Mouse (Mus musculus): ENCODE data around the gene 1520401A03Rik. TPM values are rescaled to one million over a fixed set of nuclear protein-coding genes. Genes with fewer than 3 reads are reported as not detected.

Gene 1520401A03Rik
- polyA plus RNA-seq, 1 experiment from 2014 or later, result 0.11 TPM

DNA sequence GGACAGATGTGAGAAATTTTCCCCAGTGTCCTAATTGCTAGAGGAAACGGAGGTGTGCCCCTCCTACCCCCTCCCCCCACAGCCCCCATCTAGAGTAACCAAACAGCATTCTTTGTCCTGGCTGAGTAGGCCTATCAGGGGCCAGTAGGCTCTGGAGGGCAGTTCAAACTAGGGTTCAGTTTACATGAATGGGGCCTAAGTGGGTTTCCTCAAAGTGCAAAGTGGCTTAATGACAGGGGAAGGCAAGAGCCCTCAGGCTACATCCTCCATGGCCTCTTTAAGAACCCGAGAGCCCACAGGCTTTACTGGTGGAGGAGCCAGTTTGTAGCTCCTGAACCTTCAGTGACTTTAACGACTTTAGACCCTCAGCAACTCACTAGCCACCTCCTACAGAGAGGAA is 26.8 kb downstream of the 1520401A03Rik start:
- WGBS, result 22% methylated on average over 3 of the region's 3 CpGs
- H3K9ac ChIP-seq, result no peak overlapping the region
- no peak overlapping the region for H3K27ac ChIP-seq (replicated peaks)
- H3K4me3 ChIP-seq, result no peak overlapping the region
- no peaks in the 10 kb centered on the region for H3K36me3 ChIP-seq
- no peak overlapping the region for H3K4me2 ChIP-seq
- no peak for ATAC-seq (ENCODE audit: extremely low read depth, insufficient number of reproducible peaks, low FRiP score, low TSS enrichment)
- H3K4me1 ChIP-seq, result peaks cover 10% of the 10 kb centered on the region
- H3K9me3 ChIP-seq, result no peaks in the 10 kb centered on the region
- H3K27me3 ChIP-seq (replicated peaks), result peaks cover 78% of the 10 kb centered on the region

- no peaks in the 10 kb centered on the region for H3K36me3 ChIP-seq
- H3K4me1 ChIP-seq, result peaks cover 6% of the 10 kb centered on the region
- H3K27ac ChIP-seq (replicated peaks), result no peak overlapping the region
- no peak overlapping the region for H3K9ac ChIP-seq
- no peaks in the 10 kb centered on the region for H3K9me3 ChIP-seq
- H3K4me2 ChIP-seq, result no peak overlapping the region
- ATAC-seq (ENCODE audit: extremely low read depth, insufficient number of reproducible peaks, low FRiP score, low TSS enrichment), result no peak
- 60% methylated on average over 1 of the region's 1 CpGs for WGBS
- no peak overlapping the region for H3K4me3 ChIP-seq
- peaks cover 65% of the 10 kb centered on the region for H3K27me3 ChIP-seq (replicated peaks)
These were observed 28.1 kb downstream of the 1520401A03Rik start for GRCm38 (mm10) chr17:23694491-23694890.

DNA sequence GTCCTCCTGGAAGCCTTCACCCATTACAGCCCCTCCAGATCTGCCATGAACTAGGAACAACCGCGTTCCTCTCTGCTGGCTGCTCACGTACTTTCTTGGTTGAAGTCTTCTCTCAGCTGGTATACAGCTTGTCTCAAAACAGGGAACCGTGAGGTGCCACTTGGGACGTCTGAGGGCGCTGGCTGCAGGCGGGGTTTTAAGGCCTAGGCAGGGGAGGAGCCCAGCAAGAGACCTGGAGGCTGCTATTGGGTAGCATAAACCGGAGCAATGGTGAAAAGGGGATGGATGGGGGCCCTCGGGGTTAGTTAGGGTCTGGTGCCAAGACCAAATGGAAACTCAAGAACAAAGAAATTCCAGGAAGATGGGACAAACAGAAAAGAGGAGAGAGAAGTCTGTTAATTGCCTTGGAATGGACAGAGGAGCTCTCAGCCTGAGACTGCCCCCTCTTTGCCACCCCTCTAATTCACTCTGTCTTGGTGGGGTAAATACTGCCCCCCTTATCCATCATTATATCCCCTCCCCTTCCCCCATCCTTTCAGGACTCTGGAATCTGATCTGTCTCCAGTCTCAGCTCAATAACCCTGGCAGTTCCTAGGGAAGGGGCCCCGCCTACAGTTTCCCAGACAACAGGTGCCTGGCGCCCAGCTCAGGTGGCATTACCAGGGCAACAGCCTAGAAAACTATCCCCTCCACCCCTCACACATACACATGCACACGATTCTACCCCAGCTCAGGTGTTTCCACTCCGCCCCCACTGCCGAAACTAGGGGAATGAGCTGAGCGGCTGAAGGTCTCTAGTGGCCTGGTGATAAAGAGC is 38.5 kb downstream of the 1520401A03Rik start, which contains the start of gene Cldn9:
Gene Cldn9 (minus strand): TSS at position 171 of the 817 bp plus-strand sequence.
- no peak within 1 kb of the TSS for H3K4me2 ChIP-seq
- H3K9ac ChIP-seq, result no peak within 1 kb of the TSS
- 25% methylated on average over 15 of the region's 15 CpGs for WGBS
- H3K36me3 ChIP-seq, result no peaks in the 10 kb centered on the region
- peaks cover 7% of the 10 kb centered on the region for H3K4me1 ChIP-seq
- H3K9me3 ChIP-seq, result no peaks in the 10 kb centered on the region
- peaks cover 68% of the 10 kb centered on the region for H3K27me3 ChIP-seq (replicated peaks)
- no peak within 1 kb of the TSS for H3K27ac ChIP-seq (replicated peaks)
- no peak within 1 kb of the TSS for H3K4me3 ChIP-seq
- ATAC-seq (ENCODE audit: extremely low read depth, insufficient number of reproducible peaks, low FRiP score, low TSS enrichment), result no peak

GRCm38 (mm10) chr17:23683226-23683625 is 39.4 kb downstream of the 1520401A03Rik start:
- H3K36me3 ChIP-seq, result no peaks in the 10 kb centered on the region
- WGBS, result 17% methylated on average over 15 of the region's 15 CpGs
- no peak overlapping the region for H3K4me2 ChIP-seq
- no peaks in the 10 kb centered on the region for H3K9me3 ChIP-seq
- no peak overlapping the region for H3K27ac ChIP-seq (replicated peaks)
- peaks cover 76% of the 10 kb centered on the region for H3K27me3 ChIP-seq (replicated peaks)
- no peak for ATAC-seq (ENCODE audit: extremely low read depth, insufficient number of reproducible peaks, low FRiP score, low TSS enrichment)
- no peak overlapping the region for H3K9ac ChIP-seq
- H3K4me3 ChIP-seq, result no peak overlapping the region
- H3K4me1 ChIP-seq, result peaks cover 7% of the 10 kb centered on the region

DNA sequence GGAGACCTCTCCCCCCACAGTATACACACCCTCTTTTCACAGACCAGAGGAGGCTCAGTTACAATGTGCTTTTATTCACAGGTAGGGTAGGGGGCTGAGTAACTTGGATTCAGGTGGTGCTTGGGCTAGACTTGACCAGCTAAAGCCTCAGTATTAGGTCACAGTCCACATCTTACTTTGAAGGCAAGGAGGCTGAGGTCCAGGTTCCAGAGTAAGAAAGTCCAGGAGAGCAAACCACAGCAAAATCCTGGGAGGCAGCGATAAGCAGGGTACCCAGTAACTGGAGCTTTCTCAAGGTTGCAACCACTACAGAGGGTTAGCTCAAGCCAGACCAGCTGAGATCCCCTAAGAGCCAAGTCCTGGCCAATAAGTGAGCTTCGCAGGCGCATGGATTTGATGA is 40.1 kb downstream of the 1520401A03Rik start:
- Histone ChIP-seq H3K4me1 (peaks cover 10% of the 10 kb centered on the region), H3K4me2 (no peak overlapping the region), H3K9me3 (no peaks in the 10 kb centered on the region), H3K27ac (replicated peaks) (no peak overlapping the region), H3K9ac (no peak overlapping the region), H3K4me3 (no peak overlapping the region), H3K36me3 (no peaks in the 10 kb centered on the region), H3K27me3 (replicated peaks) (peaks cover 83% of the 10 kb centered on the region)
- 50% methylated on average over 3 of the region's 3 CpGs for WGBS
- ATAC-seq (ENCODE audit: extremely low read depth, insufficient number of reproducible peaks, low FRiP score, low TSS enrichment), result no peak

DNA sequence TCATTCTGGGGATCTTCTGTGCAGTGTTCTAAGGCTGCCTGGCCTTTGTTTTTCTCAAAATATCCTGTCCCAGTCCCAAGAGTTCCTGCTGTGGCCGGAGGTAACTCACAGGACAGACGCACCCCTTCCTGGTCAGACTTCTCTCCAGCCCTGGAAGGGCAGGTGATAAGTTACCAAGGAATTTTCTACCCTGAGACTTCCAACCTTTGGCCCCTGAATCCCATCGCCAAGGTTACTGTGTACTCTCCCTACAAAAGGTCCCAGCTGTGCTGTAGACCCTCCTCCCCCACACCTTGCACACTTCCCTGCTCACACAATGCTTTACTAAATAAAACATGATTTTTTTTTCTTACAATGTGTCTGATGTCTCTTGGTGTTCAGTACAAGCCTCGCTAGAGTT is 40.5 kb downstream of the 1520401A03Rik start:
- H3K9ac ChIP-seq, result no peak overlapping the region
- no peaks in the 10 kb centered on the region for H3K9me3 ChIP-seq
- no peak overlapping the region for H3K4me2 ChIP-seq
- H3K4me3 ChIP-seq, result no peak overlapping the region
- H3K4me1 ChIP-seq, result peaks cover 12% of the 10 kb centered on the region
- no peaks in the 10 kb centered on the region for H3K36me3 ChIP-seq
- H3K27ac ChIP-seq (replicated peaks), result no peak overlapping the region
- 48% methylated on average over 4 of the region's 4 CpGs for WGBS
- H3K27me3 ChIP-seq (replicated peaks), result peaks cover 84% of the 10 kb centered on the region
- ATAC-seq (ENCODE audit: extremely low read depth, insufficient number of reproducible peaks, low FRiP score, low TSS enrichment), result no peak

GRCm38 (mm10) chr17:23681086-23681485 is 41.5 kb downstream of the 1520401A03Rik start:
- Histone ChIP-seq H3K4me2 (no peak overlapping the region), H3K4me3 (no peak overlapping the region)
- WGBS, result 59% methylated on average over 10 of the region's 10 CpGs

DNA sequence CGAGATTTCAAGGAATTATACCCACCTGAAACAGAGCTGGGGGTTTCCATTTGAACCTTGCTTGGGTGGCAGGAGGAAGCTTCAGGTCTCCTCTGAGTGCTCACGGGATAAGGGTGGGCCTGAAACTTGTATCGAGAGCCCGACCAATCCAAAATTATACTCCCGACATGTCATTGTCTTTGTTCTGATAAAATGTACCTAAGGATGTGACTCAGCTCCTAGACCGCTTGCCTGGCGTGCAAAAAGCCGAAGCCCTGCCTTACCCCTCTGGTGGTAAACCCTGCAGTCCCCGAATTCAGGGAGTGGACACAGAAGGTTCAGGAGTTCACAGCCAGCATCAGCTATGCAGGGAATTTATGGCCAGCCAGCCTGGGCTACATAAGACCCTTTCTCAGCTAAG is 42.2 kb downstream of the 1520401A03Rik start:
- Histone ChIP-seq H3K36me3 (peaks cover 5% of the 10 kb centered on the region; the same call in 1 of the 2 replicates), H3K9me3 (no peaks in the 10 kb centered on the region), H3K27ac (replicated peaks) (no peak overlapping the region), H3K4me3 (peak overlapping the region; percentile 41), H3K9ac (no peak overlapping the region), H3K27me3 (replicated peaks) (peaks cover 79% of the 10 kb centered on the region), H3K4me2 (no peak overlapping the region), H3K4me1 (peaks cover 24% of the 10 kb centered on the region)
- ATAC-seq (ENCODE audit: extremely low read depth, insufficient number of reproducible peaks, low FRiP score, low TSS enrichment), result no peak
- 60% methylated on average over 9 of the region's 9 CpGs for WGBS

More at GRCm38 (mm10) chr17:23681086-23681485, 41.5 kb downstream of the 1520401A03Rik start:
- peaks cover 16% of the 10 kb centered on the region for H3K4me1 ChIP-seq
- ATAC-seq (ENCODE audit: extremely low read depth, insufficient number of reproducible peaks, low FRiP score, low TSS enrichment), result no peak
- no peak overlapping the region for H3K9ac ChIP-seq
- H3K36me3 ChIP-seq, result no peaks in the 10 kb centered on the region
- no peak overlapping the region for H3K27ac ChIP-seq (replicated peaks)
- H3K27me3 ChIP-seq (replicated peaks), result peaks cover 84% of the 10 kb centered on the region
- H3K9me3 ChIP-seq, result no peaks in the 10 kb centered on the region

DNA sequence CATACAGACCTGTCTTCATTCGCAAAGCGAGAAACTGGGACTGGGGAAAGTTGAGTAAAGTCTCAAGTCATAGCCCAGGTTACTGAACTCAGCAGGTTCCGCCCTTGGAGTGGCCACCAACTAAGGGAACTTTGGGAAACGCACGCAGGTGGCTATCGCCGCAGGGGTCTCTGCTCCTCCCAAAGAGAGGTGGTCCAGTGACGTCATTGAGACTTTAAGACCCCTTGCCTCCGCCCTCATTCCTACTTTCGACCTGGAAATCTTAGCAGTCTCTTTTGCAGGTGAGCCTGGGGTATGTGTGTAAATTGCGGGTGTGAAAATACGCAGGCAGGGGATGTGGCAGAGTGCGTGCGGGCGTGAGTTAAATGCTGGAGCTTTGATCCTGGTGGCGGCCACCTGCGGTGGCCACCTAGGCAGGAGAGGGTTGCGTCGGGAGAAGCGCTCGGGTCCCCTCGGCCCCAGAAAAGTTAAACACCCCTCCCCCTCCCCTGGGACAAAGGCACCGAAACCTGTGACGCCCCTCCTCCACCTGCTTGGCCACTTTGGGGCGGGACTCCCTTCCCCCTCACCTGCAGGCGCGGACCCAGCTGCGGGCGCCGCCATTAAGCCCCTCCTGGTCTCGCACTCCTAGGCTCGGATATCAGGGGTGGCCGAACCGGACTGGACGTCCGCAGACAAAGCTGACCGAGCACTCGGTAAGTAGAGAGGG is 43.3 kb downstream of the 1520401A03Rik start, which contains the start of gene Cldn6:
Gene Cldn6 (plus strand): TSS at position 123 of the 709 bp plus-strand sequence.
- Histone ChIP-seq H3K27ac (replicated peaks) (no peak within 1 kb of the TSS), H3K4me3 (peak within 1 kb of the TSS; percentile 41), H3K9ac (peak within 1 kb of the TSS; percentile 58; the same call in 1 of the 2 replicates), H3K9me3 (no peaks in the 10 kb centered on the region), H3K4me2 (peak within 1 kb of the TSS; percentile 61), H3K27me3 (replicated peaks) (peaks cover 68% of the 10 kb centered on the region), H3K36me3 (peaks cover 5% of the 10 kb centered on the region; the same call in 1 of the 2 replicates), H3K4me1 (peaks cover 34% of the 10 kb centered on the region)
- ATAC-seq (ENCODE audit: extremely low read depth, insufficient number of reproducible peaks, low FRiP score, low TSS enrichment), result no peak
- 2% methylated on average over 38 of the region's 38 CpGs for WGBS

DNA sequence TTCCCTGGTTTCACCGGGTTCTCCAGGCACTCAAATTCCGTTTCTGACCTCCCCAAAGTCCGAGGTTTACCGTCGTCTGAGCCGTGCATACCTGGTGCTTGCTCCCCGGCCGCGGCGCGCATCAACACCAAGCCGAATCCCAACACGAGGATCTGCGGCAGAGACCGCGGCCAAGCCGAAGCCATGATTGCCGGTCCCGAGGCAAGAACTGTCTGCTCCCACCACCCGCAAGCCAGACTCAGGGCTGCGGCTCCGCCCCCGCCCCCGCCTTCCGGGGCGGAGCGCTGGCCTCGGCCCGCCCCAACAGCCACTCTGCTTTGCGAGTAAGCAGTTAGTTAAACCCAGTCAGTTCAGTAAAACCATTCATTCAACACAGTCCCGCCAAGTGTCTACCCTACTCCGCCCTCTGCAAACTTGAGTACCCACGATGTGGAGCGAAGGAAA is 45.3 kb downstream of the 1520401A03Rik start, which contains the start of gene Tnfrsf12a:
Gene Tnfrsf12a (minus strand): TSS at position 233 of the 444 bp plus-strand sequence.
- Histone ChIP-seq H3K4me1 (peaks cover 46% of the 10 kb centered on the region), H3K4me3 (peak within 1 kb of the TSS; percentile 79), H3K36me3 (peaks cover 6% of the 10 kb centered on the region), H3K9me3 (no peaks in the 10 kb centered on the region), H3K27me3 (replicated peaks) (peaks cover 48% of the 10 kb centered on the region), H3K4me2 (peak within 1 kb of the TSS; percentile 88), H3K27ac (replicated peaks) (peak within 1 kb of the TSS; percentile 98), H3K9ac (peak within 1 kb of the TSS; percentile 86)
- ATAC-seq (ENCODE audit: extremely low read depth, insufficient number of reproducible peaks, low FRiP score, low TSS enrichment), result no peak
- WGBS, result under 1% methylated on average over 34 of the region's 34 CpGs

DNA sequence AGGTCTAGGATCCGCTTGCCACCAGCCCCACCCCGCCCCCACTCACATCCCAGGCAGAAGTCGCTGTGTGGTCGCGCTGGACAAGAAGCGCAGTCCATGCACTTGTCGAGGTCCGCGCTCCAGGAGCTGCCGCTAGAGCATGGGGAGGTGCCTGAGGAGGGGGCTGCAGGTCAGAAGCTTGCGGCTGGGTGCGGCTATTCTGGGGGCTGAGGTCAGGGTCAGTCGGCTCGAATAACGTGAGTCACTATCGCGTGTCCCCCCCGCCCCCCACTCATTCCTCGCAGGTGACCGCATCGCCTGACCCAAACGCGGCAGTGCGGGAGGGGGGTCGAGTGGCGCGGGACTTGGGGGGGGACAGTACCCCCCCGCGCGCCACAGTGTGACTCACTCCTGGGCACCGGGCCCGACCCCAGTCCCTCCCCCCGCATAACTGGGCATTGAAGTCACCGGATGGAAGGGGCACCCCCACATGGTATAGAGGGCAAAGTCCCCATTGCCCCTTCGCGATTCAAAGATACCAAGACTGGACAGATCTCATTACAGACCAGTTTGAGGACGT is 46.0 kb downstream of the 1520401A03Rik start:
- Histone ChIP-seq H3K4me2 (peak overlapping the region; percentile 88), H3K4me1 (peaks cover 47% of the 10 kb centered on the region), H3K9me3 (no peaks in the 10 kb centered on the region), H3K4me3 (peak overlapping the region; percentile 79), H3K27ac (replicated peaks) (peak overlapping the region; percentile 98), H3K9ac (peak overlapping the region; percentile 86), H3K36me3 (peaks cover 10% of the 10 kb centered on the region), H3K27me3 (replicated peaks) (peaks cover 41% of the 10 kb centered on the region)
- WGBS, result under 1% methylated on average over 36 of the region's 37 CpGs
- ATAC-seq (ENCODE audit: extremely low read depth, insufficient number of reproducible peaks, low FRiP score, low TSS enrichment), result peak; percentile 21; the same call in 1 of the 2 replicates
